Mouse (Mus musculus) G1E (cell line): ENCODE measurements around the gene Itsn1. TPM values are rescaled to one million over a fixed set of nuclear protein-coding genes. Genes with fewer than 3 reads are reported as not detected.

Experiments used
- ATAC-seq: 2 replicates; pipeline ENCODE4 v1.8.0; 2016; ENCODE audit warnings: mild to moderate bottlenecking; ENCODE audit not compliant: insufficient number of reproducible peaks, poor library complexity, low FRiP score, severe bottlenecking; ENCODE audit errors: extremely low read depth
- DNase-seq: peaks from one replicate; pipeline ENCODE4 v3.0.0; 2012; ENCODE audit warnings: low spot score
- H3K27me3 ChIP-seq: 2 replicates; pipeline ENCODE4 v1.6.1; 2012; ENCODE audit warnings: mild to moderate bottlenecking, low read length, inconsistent platforms; ENCODE audit not compliant: insufficient read depth
- H3K36me3 ChIP-seq: replicated peaks from 2 replicates; pipeline ENCODE3; 2012; ENCODE audit warnings: mild to moderate bottlenecking, inconsistent platforms
- H3K4me1 ChIP-seq: 2 replicates; pipeline ENCODE4 v1.6.1; 2012; ENCODE audit warnings: low read depth, low read length, inconsistent platforms, mixed read lengths; ENCODE audit not compliant: insufficient read depth
- H3K4me3 ChIP-seq: 2 replicates; pipeline ENCODE4 v1.5.1; 2012; ENCODE audit warnings: low read depth, mild to moderate bottlenecking, inconsistent platforms, low read length, moderate library complexity, mixed read lengths
- H3K9me3 ChIP-seq: replicated peaks from 2 replicates; pipeline ENCODE4 v1.6.1; 2012; ENCODE audit warnings: inconsistent platforms
- CTCF ChIP-seq: IDR thresholded peaks from 2 replicates; pipeline ENCODE4 v1.5.1; 2012; ENCODE audit warnings: low read depth, low read length, inconsistent platforms, mixed read lengths
- GATA1 ChIP-seq: IDR thresholded peaks from 2 replicates; pipeline ENCODE4 v1.6.1; 2012; ENCODE audit warnings: borderline replicate concordance, low read length, inconsistent platforms, mixed read lengths
- GATA2 ChIP-seq: IDR thresholded peaks from 2 replicates; pipeline ENCODE4 v1.6.1; 2012; ENCODE audit warnings: low read depth, low read length, inconsistent platforms, borderline replicate concordance
- POLR2AphosphoS5 ChIP-seq: IDR thresholded peaks from 2 replicates; pipeline ENCODE4 v1.6.1; 2012; ENCODE audit warnings: low read depth, low read length, inconsistent platforms; ENCODE audit not compliant: insufficient replicate concordance
- TAL1 ChIP-seq: conservative IDR thresholded peaks from 2 replicates; pipeline ENCODE4 v1.6.1; 2012; ENCODE audit warnings: low read depth, low read length, inconsistent platforms, mixed read lengths
- polyA plus RNA-seq: library from polyadenylated mRNA; stranded (reverse); fragments of >175 nt; gene quantifications from 2 replicates; pipeline ENCODE4 v1.2.3, GENCODE M21; 2012
- total RNA-seq, 2 experiments: library from RNA; stranded (forward) in 1 of 2; stranded (reverse) in 1 of 2; fragments of 200-1000 nt in 1 of 2; fragments of >200 nt in 1 of 2; fragmentation: Nextera tagmentation in 1 of 2; gene quantifications; 2 replicates each; pipeline ENCODE4 v1.2.3; 2014 to 2017

Itsn1 gene
- total and polyA plus RNA-seq, 3 experiments = 19.9 to 64.8 (median 32.6) TPM

DNA sequence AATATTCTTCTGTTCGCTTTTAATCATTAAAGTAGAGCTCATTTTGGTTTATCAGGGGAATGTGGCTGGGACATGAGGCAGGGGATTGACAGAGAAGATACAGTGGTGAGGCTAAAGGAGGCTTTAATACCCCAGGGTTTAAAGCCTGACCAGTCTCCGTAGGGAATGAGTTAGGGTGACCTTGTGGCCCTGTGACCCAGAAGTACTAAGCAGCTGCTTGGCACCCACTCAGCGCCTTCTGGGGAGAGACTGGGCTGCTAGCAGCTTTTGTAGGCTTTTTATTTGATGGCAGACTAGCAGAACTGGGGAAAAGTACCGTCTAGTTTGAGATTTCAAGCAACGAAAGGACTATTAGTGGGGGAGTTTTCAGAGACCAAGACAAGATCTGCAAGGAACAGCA, 209.1 kb downstream of the Itsn1 start:
- Histone ChIP-seq H3K4me1 (peaks cover 17% of the 10 kb centered on the region), H3K4me3 (no peak overlapping the region), H3K9me3 (0 out of 2 replicates have a peak, but pooled peaks cover under 1% of the 10 kb centered on the region), H3K36me3 (no peaks in the 10 kb centered on the region), H3K27me3 (peaks cover 37% of the 10 kb centered on the region)
- DNase-seq = no peak
- TF ChIP-seq TAL1 (no peak), GATA1 (no peak), CTCF (no peak), POLR2AphosphoS5 (no peak), GATA2 (no peak)
- ATAC-seq = no peak

GRCm38 (mm10) chr16:91940726-91941125, 211.6 kb downstream of the Itsn1 start:
- no peak overlapping the region for H3K4me3 ChIP-seq
- TF ChIP-seq GATA2 (no peak), CTCF (no peak), GATA1 (no peak), POLR2AphosphoS5 (no peak), TAL1 (no peak)
- DNase-seq = no peak
- ATAC-seq = no peak
- no peaks in the 10 kb centered on the region for H3K36me3 ChIP-seq
- 0 out of 2 replicates have a peak, but pooled peaks cover 2% of the 10 kb centered on the region for H3K9me3 ChIP-seq
- peaks cover 43% of the 10 kb centered on the region for H3K27me3 ChIP-seq
- 0 out of 2 replicates have a peak, but pooled peaks cover 8% of the 10 kb centered on the region for H3K4me1 ChIP-seq

GRCm38 (mm10) chr16:91942201-91942600, 213.1 kb downstream of the Itsn1 start:
- peaks cover 50% of the 10 kb centered on the region for H3K27me3 ChIP-seq
- H3K4me3 ChIP-seq = no peak overlapping the region
- DNase-seq (no peak), ATAC-seq (no peak)
- TF ChIP-seq POLR2AphosphoS5 = no peak
- no peak for TF ChIP-seq GATA2
- no peak for TF ChIP-seq CTCF
- no peak for TF ChIP-seq GATA1
- no peak for TF ChIP-seq TAL1
- no peaks in the 10 kb centered on the region for H3K36me3 ChIP-seq
- H3K4me1 ChIP-seq = 0 out of 2 replicates have a peak, but pooled peaks cover 5% of the 10 kb centered on the region
- 0 out of 2 replicates have a peak, but pooled peaks cover 2% of the 10 kb centered on the region for H3K9me3 ChIP-seq

GRCm38 (mm10) chr16:91946261-91946660, 217.2 kb downstream of the Itsn1 start:
- Histone ChIP-seq H3K4me1 (no peaks in the 10 kb centered on the region), H3K9me3 (0 out of 2 replicates have a peak, but pooled peaks cover 2% of the 10 kb centered on the region), H3K4me3 (no peak overlapping the region), H3K36me3 (no peaks in the 10 kb centered on the region), H3K27me3 (peaks cover 26% of the 10 kb centered on the region)
- ATAC-seq (no peak), DNase-seq (no peak)
- no peak for TF ChIP-seq GATA2
- TF ChIP-seq POLR2AphosphoS5 = no peak
- no peak for TF ChIP-seq TAL1
- TF ChIP-seq GATA1 = no peak
- no peak for TF ChIP-seq CTCF

GRCm38 (mm10) chr16:91947093-91947492, 218.0 kb downstream of the Itsn1 start:
- ATAC-seq (no peak), DNase-seq (no peak)
- H3K36me3 ChIP-seq = no peaks in the 10 kb centered on the region
- no peaks in the 10 kb centered on the region for H3K4me1 ChIP-seq
- peaks cover 22% of the 10 kb centered on the region for H3K27me3 ChIP-seq
- no peak overlapping the region for H3K4me3 ChIP-seq
- no peak for TF ChIP-seq CTCF
- TF ChIP-seq GATA1 = no peak
- no peak for TF ChIP-seq TAL1
- no peak for TF ChIP-seq GATA2
- no peak for TF ChIP-seq POLR2AphosphoS5
- H3K9me3 ChIP-seq = 0 out of 2 replicates have a peak, but pooled peaks cover 2% of the 10 kb centered on the region

- H3K36me3 ChIP-seq = no peaks in the 10 kb centered on the region
- no peak for ATAC-seq
- TF ChIP-seq TAL1 (no peak), CTCF (no peak), GATA2 (no peak), POLR2AphosphoS5 (no peak), GATA1 (no peak)
- DNase-seq = no peak
- H3K9me3 ChIP-seq = no peaks in the 10 kb centered on the region
- H3K4me3 ChIP-seq = no peak overlapping the region
- H3K4me1 ChIP-seq = no peaks in the 10 kb centered on the region
- H3K27me3 ChIP-seq = no peaks in the 10 kb centered on the region; the same call in none of the 2 replicates
Observed at GRCm38 (mm10) chr16:91953967-91954366, 224.9 kb downstream of the Itsn1 start.
